Mouse (Mus musculus) intestine, embryonic 15.5 days (tissue): ENCODE data around the gene Fam169b. TPM values are rescaled to one million over a fixed set of nuclear protein-coding genes. Genes with fewer than 3 reads are reported as not detected.

Experiments used
- ATAC-seq: fragments of 200-750 bp; cut with Nextera tagmentation; 2 replicates; pipeline ENCODE4 v1.8.0; 2017; ENCODE audit warnings: moderate TSS enrichment, moderate library complexity
- H3K27ac ChIP-seq: fragments of 300-500 bp; sonication (generic); 2 replicates; pipeline ENCODE4 v1.5.1; 2015; ENCODE audit warnings: mild to moderate bottlenecking, inconsistent platforms
- H3K27me3 ChIP-seq: fragments of 300-500 bp; sonication (generic); replicated peaks from 2 replicates; pipeline ENCODE4 v1.6.1; 2015; ENCODE audit warnings: inconsistent platforms
- H3K36me3 ChIP-seq: fragments of 300-500 bp; sonication (generic); 2 replicates; pipeline ENCODE4 v1.6.1; 2015; ENCODE audit warnings: inconsistent platforms
- H3K4me1 ChIP-seq: fragments of 300-500 bp; sonication (generic); replicated peaks from 2 replicates; pipeline ENCODE4 v1.6.1; 2015; ENCODE audit warnings: inconsistent platforms
- H3K4me2 ChIP-seq: fragments of 300-500 bp; sonication (generic); replicated peaks from 2 replicates; pipeline ENCODE4 v1.6.1; 2015; ENCODE audit warnings: mild to moderate bottlenecking, inconsistent platforms
- H3K4me3 ChIP-seq: fragments of 300-500 bp; sonication (generic); replicated peaks from 2 replicates; pipeline ENCODE4 v1.5.1; 2015; ENCODE audit warnings: inconsistent platforms
- H3K9ac ChIP-seq: fragments of 300-500 bp; sonication (generic); 2 replicates; pipeline ENCODE4 v1.6.1; 2015; ENCODE audit warnings: inconsistent platforms
- H3K9me3 ChIP-seq: fragments of 300-500 bp; sonication (generic); 2 replicates; pipeline ENCODE4 v1.6.1; 2016; ENCODE audit warnings: inconsistent platforms
- WGBS: fragments of 180-500 bp; shearing (Covaris S2); methylation state at CpG from one replicate; pipeline ENCODE4 v1.1.7; 2015; 5-methylcytosine and 5-hydroxymethylcytosine counted together
- polyA plus RNA-seq: library from polyadenylated mRNA; unstranded; fragments of >200 nt; fragmentation: Nextera tagmentation; extraction: Ambion mirVana; gene quantifications from 2 replicates; pipeline ENCODE4 v1.2.1, GENCODE M21; 2015

Fam169b gene
- polyA plus RNA-seq, 1 experiment from 2014 or later = 0.21 TPM

DNA sequence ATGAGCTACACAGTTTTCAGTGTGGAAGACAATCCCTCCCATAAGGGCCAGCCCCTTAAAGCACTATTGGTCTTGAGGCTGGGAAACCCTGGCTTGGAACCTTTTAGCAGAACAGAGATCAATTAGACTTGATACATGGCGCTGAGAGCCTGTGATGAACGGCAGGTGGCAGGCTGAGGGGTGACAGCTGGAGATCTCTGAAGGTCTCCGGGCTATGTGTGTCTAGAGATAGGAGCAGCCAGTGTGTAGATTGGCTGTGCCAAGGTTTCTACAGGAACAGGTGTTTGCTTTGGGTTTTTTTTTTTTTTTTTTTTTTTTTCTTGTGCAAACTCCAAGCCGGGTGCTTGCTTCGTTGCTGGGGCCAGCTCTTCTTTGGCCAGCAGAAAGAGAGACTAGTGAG, 135.0 kb downstream of the Fam169b start:
- 54% methylated on average over 5 of the region's 5 CpGs for WGBS
- peak; percentile 67 for ATAC-seq

More for the DNA sequence above, 135.0 kb downstream of the Fam169b start:
- Histone ChIP-seq H3K4me1 (no peaks in the 10 kb centered on the region), H3K27me3 (no peaks in the 10 kb centered on the region), H3K36me3 (no peaks in the 10 kb centered on the region), H3K9ac (no peak overlapping the region), H3K9me3 (no peaks in the 10 kb centered on the region), H3K4me2 (no peak overlapping the region), H3K4me3 (no peak overlapping the region), H3K27ac (no peak overlapping the region)

Other genes with a start within 250 kb of the Fam169b start
- gene Pgpep1l, start 9.6 kb upstream of the Fam169b start, polyA plus RNA-seq = not detected in 2 replicates